Mouse (Mus musculus): ENCODE data around the gene Tnfrsf18. TPM values are rescaled to one million over a fixed set of nuclear protein-coding genes. Genes with fewer than 3 reads are reported as not detected.

The Tnfrsf18 gene
- polyA plus RNA-seq, 1 experiment from 2014 or later, result 1.6 TPM

GRCm38 (mm10) chr4:156034301-156034700 lies 8.3 kb downstream of the Tnfrsf18 start:
- no peak for ATAC-seq (ENCODE audit: low read depth)
- Histone ChIP-seq H3K36me3 (no peaks in the 10 kb centered on the region), H3K9me3 (no peaks in the 10 kb centered on the region), H3K4me3 (no peak overlapping the region), H3K4me2 (no peak overlapping the region), H3K4me1 (replicated peaks) (peaks cover 41% of the 10 kb centered on the region), H3K27me3 (peaks cover 29% of the 10 kb centered on the region), H3K27ac (replicated peaks) (no peak overlapping the region), H3K9ac (no peak overlapping the region)
- WGBS, result 49% methylated on average over 4 of the region's 4 CpGs

GRCm38 (mm10) chr4:156034901-156035300 lies 8.9 kb downstream of the Tnfrsf18 start:
- H3K4me3 ChIP-seq, result peak overlapping the region; percentile 30
- no peaks in the 10 kb centered on the region for H3K9me3 ChIP-seq
- WGBS, result 4% methylated on average over 25 of the region's 25 CpGs
- peaks cover 29% of the 10 kb centered on the region for H3K27me3 ChIP-seq
- H3K9ac ChIP-seq, result peak overlapping the region; percentile 58
- peaks cover 41% of the 10 kb centered on the region for H3K4me1 ChIP-seq (replicated peaks)
- peak overlapping the region; percentile 48 for H3K4me2 ChIP-seq
- H3K36me3 ChIP-seq, result no peaks in the 10 kb centered on the region
- no peak overlapping the region for H3K27ac ChIP-seq (replicated peaks)
- no peak for ATAC-seq (ENCODE audit: low read depth)

DNA sequence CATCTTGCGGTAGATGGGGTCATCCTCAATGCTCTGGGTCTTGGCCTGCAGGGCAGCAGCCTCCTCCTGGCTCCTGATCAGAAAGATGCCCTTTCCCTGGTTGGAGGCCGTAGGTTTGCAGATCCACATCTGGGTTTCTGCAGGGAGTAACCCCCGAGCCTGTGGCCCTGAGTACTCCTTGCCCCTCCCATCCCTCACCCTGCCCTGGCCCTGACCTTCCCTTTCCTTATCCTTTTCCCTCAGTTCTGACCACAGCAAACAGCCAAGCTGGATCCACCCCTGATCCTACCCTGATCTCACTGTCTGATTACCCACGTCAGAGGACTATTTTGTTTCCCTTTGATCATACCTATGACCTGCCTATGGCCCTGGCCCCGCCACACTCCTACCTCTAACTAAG lies 18.8 kb downstream of the Tnfrsf18 start:
- 65% methylated on average over 5 of the region's 5 CpGs for WGBS
- Histone ChIP-seq H3K4me1 (replicated peaks) (no peaks in the 10 kb centered on the region), H3K4me2 (no peak overlapping the region), H3K9ac (no peak overlapping the region), H3K36me3 (no peaks in the 10 kb centered on the region), H3K27ac (replicated peaks) (no peak overlapping the region), H3K9me3 (no peaks in the 10 kb centered on the region), H3K4me3 (no peak overlapping the region), H3K27me3 (no peaks in the 10 kb centered on the region)
- ATAC-seq (ENCODE audit: low read depth), result no peak

DNA sequence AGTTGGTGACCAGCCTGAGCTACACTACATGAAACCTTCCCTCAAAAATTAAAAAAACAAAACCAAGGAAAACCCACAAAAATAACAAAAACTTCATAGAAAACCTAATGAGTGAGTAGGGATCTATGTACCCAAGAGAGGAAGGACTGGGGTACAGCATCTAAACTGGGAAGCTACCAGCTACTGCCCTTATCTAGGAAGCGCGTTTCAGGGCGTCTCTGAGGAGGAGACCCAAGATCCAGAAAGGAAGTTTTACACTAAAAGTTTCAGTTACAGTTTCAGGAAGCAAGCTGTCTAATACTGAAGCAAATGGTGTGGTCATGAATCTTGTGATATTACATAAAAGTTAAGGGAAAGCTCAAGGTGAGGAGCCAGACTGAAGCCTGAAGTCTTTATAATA lies 23.8 kb downstream of the Tnfrsf18 start:
- Histone ChIP-seq H3K27ac (replicated peaks) (no peak overlapping the region), H3K4me2 (no peak overlapping the region), H3K9me3 (no peaks in the 10 kb centered on the region), H3K9ac (no peak overlapping the region), H3K4me1 (replicated peaks) (0 out of 2 replicates have a peak, but pooled peaks cover 3% of the 10 kb centered on the region), H3K36me3 (no peaks in the 10 kb centered on the region), H3K27me3 (no peaks in the 10 kb centered on the region), H3K4me3 (no peak overlapping the region)
- 89% methylated on average over 3 of the region's 3 CpGs for WGBS
- ATAC-seq (ENCODE audit: low read depth), result no peak

- Histone ChIP-seq H3K4me1 (replicated peaks) (0 out of 2 replicates have a peak, but pooled peaks cover 3% of the 10 kb centered on the region), H3K9me3 (no peaks in the 10 kb centered on the region), H3K4me3 (no peak overlapping the region), H3K27me3 (no peaks in the 10 kb centered on the region), H3K27ac (replicated peaks) (no peak overlapping the region), H3K36me3 (no peaks in the 10 kb centered on the region), H3K9ac (no peak overlapping the region), H3K4me2 (no peak overlapping the region)
- no peak for ATAC-seq (ENCODE audit: low read depth)
- 79% methylated on average over 6 of the region's 6 CpGs for WGBS
Measured at GRCm38 (mm10) chr4:156050391-156050980, 24.5 kb downstream of the Tnfrsf18 start.

- no peaks in the 10 kb centered on the region for H3K27me3 ChIP-seq
- WGBS, result 83% methylated on average over 4 of the region's 4 CpGs
- H3K4me2 ChIP-seq, result no peak overlapping the region
- ATAC-seq (ENCODE audit: low read depth), result no peak
- H3K36me3 ChIP-seq, result no peaks in the 10 kb centered on the region
- no peak overlapping the region for H3K9ac ChIP-seq
- H3K4me1 ChIP-seq (replicated peaks), result 0 out of 2 replicates have a peak, but pooled peaks cover 3% of the 10 kb centered on the region
- H3K9me3 ChIP-seq, result no peaks in the 10 kb centered on the region
- H3K4me3 ChIP-seq, result no peak overlapping the region
- H3K27ac ChIP-seq (replicated peaks), result no peak overlapping the region
Measured at GRCm38 (mm10) chr4:156053113-156053512, 27.1 kb downstream of the Tnfrsf18 start.

- Histone ChIP-seq H3K4me2 (no peak overlapping the region), H3K9me3 (no peaks in the 10 kb centered on the region), H3K27ac (replicated peaks) (no peak overlapping the region), H3K27me3 (no peaks in the 10 kb centered on the region), H3K4me3 (no peak overlapping the region), H3K36me3 (no peaks in the 10 kb centered on the region), H3K9ac (no peak overlapping the region), H3K4me1 (replicated peaks) (0 out of 2 replicates have a peak, but pooled peaks cover 3% of the 10 kb centered on the region)
- 84% methylated on average over 4 of the region's 4 CpGs for WGBS
- ATAC-seq (ENCODE audit: low read depth), result no peak
Measured at GRCm38 (mm10) chr4:156054130-156054529, 28.2 kb downstream of the Tnfrsf18 start.

GRCm38 (mm10) chr4:156054606-156055005 lies 28.6 kb downstream of the Tnfrsf18 start:
- ATAC-seq (ENCODE audit: low read depth), result no peak
- H3K27me3 ChIP-seq, result no peaks in the 10 kb centered on the region
- H3K4me3 ChIP-seq, result no peak overlapping the region
- no peak overlapping the region for H3K9ac ChIP-seq
- H3K27ac ChIP-seq (replicated peaks), result no peak overlapping the region
- H3K36me3 ChIP-seq, result no peaks in the 10 kb centered on the region
- H3K4me2 ChIP-seq, result no peak overlapping the region
- WGBS, result 94% methylated on average over 6 of the region's 6 CpGs
- no peaks in the 10 kb centered on the region for H3K9me3 ChIP-seq
- 0 out of 2 replicates have a peak, but pooled peaks cover 3% of the 10 kb centered on the region for H3K4me1 ChIP-seq (replicated peaks)

GRCm38 (mm10) chr4:156055173-156055572 lies 29.2 kb downstream of the Tnfrsf18 start:
- no peak overlapping the region for H3K27ac ChIP-seq (replicated peaks)
- no peak overlapping the region for H3K4me2 ChIP-seq
- H3K9me3 ChIP-seq, result no peaks in the 10 kb centered on the region
- H3K36me3 ChIP-seq, result no peaks in the 10 kb centered on the region
- no peaks in the 10 kb centered on the region for H3K27me3 ChIP-seq
- 0 out of 2 replicates have a peak, but pooled peaks cover 3% of the 10 kb centered on the region for H3K4me1 ChIP-seq (replicated peaks)
- WGBS, result 93% methylated on average over 5 of the region's 5 CpGs
- ATAC-seq (ENCODE audit: low read depth), result no peak
- no peak overlapping the region for H3K4me3 ChIP-seq
- H3K9ac ChIP-seq, result no peak overlapping the region

DNA sequence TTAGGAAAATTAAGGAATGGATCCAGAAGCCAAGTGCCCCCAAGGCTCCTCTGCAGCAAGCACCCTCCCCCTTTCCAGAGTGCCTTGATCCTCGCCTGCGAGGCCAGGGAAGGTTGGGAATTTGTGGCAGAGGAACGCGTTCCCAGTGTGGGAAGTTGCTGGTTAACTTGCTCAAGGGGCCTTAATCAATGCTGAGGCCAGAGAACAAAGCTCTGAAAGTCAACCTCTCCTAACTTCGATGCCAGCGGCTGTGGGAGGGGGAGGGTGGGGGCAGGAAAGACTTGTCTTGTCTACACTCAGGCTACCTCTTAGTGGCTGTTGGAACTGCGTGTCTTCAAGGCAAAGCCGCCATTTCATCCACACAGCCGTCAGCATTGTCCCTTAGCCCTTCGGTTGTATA lies 31.7 kb downstream of the Tnfrsf18 start:
- Histone ChIP-seq H3K27me3 (no peaks in the 10 kb centered on the region), H3K4me3 (no peak overlapping the region), H3K9ac (no peak overlapping the region), H3K27ac (replicated peaks) (no peak overlapping the region), H3K36me3 (no peaks in the 10 kb centered on the region), H3K4me1 (replicated peaks) (no peaks in the 10 kb centered on the region), H3K9me3 (no peaks in the 10 kb centered on the region), H3K4me2 (no peak overlapping the region)
- no peak for ATAC-seq (ENCODE audit: low read depth)
- WGBS, result 79% methylated on average over 10 of the region's 10 CpGs

DNA sequence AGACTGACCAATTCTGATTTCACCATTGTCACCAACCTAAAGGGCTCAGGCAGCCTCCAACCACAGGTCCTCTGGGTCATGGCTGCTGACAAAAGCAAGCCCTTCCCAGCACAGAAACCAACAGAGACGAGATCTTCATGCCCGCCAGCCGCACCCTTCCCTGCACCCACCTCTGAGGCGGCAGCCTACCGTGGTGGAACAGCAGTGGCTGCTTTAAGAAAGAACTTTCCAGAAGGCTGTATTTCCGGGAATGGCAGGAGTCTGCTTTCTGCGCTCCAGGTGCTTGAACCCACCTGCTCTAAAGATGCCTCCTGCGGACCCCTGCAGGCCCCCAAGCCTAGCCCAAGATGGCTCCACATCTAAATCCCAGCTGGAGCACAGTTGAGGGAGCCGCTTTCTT lies 32.9 kb downstream of the Tnfrsf18 start:
- Histone ChIP-seq H3K4me1 (replicated peaks) (peaks cover 3% of the 10 kb centered on the region), H3K9ac (no peak overlapping the region), H3K27me3 (no peaks in the 10 kb centered on the region), H3K27ac (replicated peaks) (no peak overlapping the region), H3K4me2 (no peak overlapping the region), H3K9me3 (no peaks in the 10 kb centered on the region), H3K36me3 (no peaks in the 10 kb centered on the region), H3K4me3 (no peak overlapping the region)
- 76% methylated on average over 9 of the region's 9 CpGs for WGBS
- ATAC-seq (ENCODE audit: low read depth), result no peak

GRCm38 (mm10) chr4:156059261-156059660 lies 33.3 kb downstream of the Tnfrsf18 start, which contains the start of gene Ttll10:
Gene Ttll10, minus strand, starts transcription at chr4:156059414.
- Histone ChIP-seq H3K27ac (replicated peaks) (no peak within 1 kb of the TSS), H3K4me2 (no peak within 1 kb of the TSS), H3K9me3 (no peaks in the 10 kb centered on the region), H3K9ac (no peak within 1 kb of the TSS), H3K27me3 (no peaks in the 10 kb centered on the region), H3K4me1 (replicated peaks) (peaks cover 8% of the 10 kb centered on the region), H3K4me3 (no peak within 1 kb of the TSS), H3K36me3 (no peaks in the 10 kb centered on the region)
- 32% methylated on average over 5 of the region's 5 CpGs for WGBS
- ATAC-seq (ENCODE audit: low read depth), result no peak

DNA sequence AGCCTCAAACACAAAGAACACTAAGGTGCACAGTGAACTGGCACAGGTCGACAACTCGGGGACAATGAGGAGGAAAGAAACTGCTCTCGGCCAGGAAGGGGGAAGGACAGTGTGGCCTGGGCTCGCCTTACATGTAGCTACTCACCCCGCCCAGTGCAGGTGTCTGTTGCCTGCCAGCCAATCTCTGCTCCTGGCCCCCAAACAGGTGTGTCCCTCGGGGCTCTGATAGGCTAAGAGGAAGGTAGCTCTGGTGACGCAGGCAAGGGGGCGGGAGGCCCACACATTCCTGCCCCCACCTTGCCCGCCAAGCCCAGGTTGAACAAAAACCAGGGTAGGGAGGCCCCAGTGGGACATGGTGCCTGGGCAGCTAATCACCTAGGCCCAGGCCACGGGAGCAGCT lies 33.7 kb downstream of the Tnfrsf18 start:
- 25% methylated on average over 10 of the region's 10 CpGs for WGBS
- no peak for ATAC-seq (ENCODE audit: low read depth)
- Histone ChIP-seq H3K9me3 (no peaks in the 10 kb centered on the region), H3K4me1 (replicated peaks) (peaks cover 9% of the 10 kb centered on the region), H3K36me3 (no peaks in the 10 kb centered on the region), H3K4me3 (no peak overlapping the region), H3K4me2 (no peak overlapping the region), H3K9ac (no peak overlapping the region), H3K27me3 (no peaks in the 10 kb centered on the region), H3K27ac (replicated peaks) (no peak overlapping the region)
